ENCODE assay signal across 12 mouse cellular contexts in genomic region chr6:89012998-89013689, GRCm38 (mm10).
DNase-seq lines count a peak whose midpoint lies in the region; ATAC-seq and TF ChIP-seq lines count a peak whose summit lies in the region.
"Had no signal": no experiment of that assay in that cellular context is flagged by ENCODE, and none has a peak within 500 bp of the region (broad histone marks: within the 10 kb centered on the region; RNA-seq: fewer than 3 reads in every experiment).

No protein-coding gene starts in this region.

- H3K27me3 ChIP-seq in forebrain, embryonic 16.5 days (replicated peaks; ENCODE audit: control insufficient read depth, insufficient read depth, low read length), result peaks cover 20% of the 10 kb centered on the region
- 0 out of 2 replicates have a peak, but pooled peaks cover 3% of the 10 kb centered on the region for H3K27me3 ChIP-seq in midbrain, embryonic 13.5 days
- H3K27me3 ChIP-seq: limb, embryonic 15.5 days had no signal

- no peak overlapping the region for H3K4me2 ChIP-seq in forebrain, embryonic 16.5 days (ENCODE audit: low read length)
- 0 out of 2 replicates have a peak overlapping the region, but pooled peaks have one; percentile 5 for H3K4me2 ChIP-seq in midbrain, embryonic 13.5 days (replicated peaks)
- H3K4me2 ChIP-seq: embryonic facial prominence, embryonic 12.5 days; limb, embryonic 15.5 days had no signal

- no peak for TF ChIP-seq POLR2A in brain, embryonic 14.5 days (IDR thresholded peaks at IDR 0.05; ENCODE audit: borderline replicate concordance, extremely low read depth, insufficient read depth, insufficient read length, poor library complexity, severe bottlenecking)

- H3K9ac ChIP-seq in forebrain, embryonic 16.5 days (replicated peaks; ENCODE audit: low read depth, low read length), result no peak overlapping the region
- H3K9ac ChIP-seq in midbrain, embryonic 13.5 days (replicated peaks), result peak overlapping the region; percentile 28
- H3K9ac ChIP-seq: embryonic facial prominence, embryonic 12.5 days; limb, embryonic 15.5 days had no signal

- WGBS in forebrain, embryonic 16.5 days, result 11% methylated on average over 12 of the region's 12 CpGs
- WGBS in midbrain, embryonic 13.5 days, result 13% methylated on average over 12 of the region's 12 CpGs

- ATAC-seq in forebrain, embryonic 16.5 days, result peak; percentile 39
- peak; percentile 79 for ATAC-seq in midbrain, embryonic 13.5 days
- ATAC-seq: lung, postnatal 0 days had no signal

- no peaks in the 10 kb centered on the region for H3K36me3 ChIP-seq in forebrain, embryonic 16.5 days (ENCODE audit: control insufficient read depth, insufficient read depth)
- no peaks in the 10 kb centered on the region for H3K36me3 ChIP-seq in midbrain, embryonic 13.5 days
- H3K36me3 ChIP-seq: embryonic facial prominence, embryonic 12.5 days; limb, embryonic 15.5 days had no signal

- TF ChIP-seq CTCF in brain, embryonic 14.5 days (IDR thresholded peaks at IDR 0.05; ENCODE audit: borderline replicate concordance, extremely low read depth, insufficient read depth, insufficient read length), result no peak
- TF ChIP-seq CTCF in layer of hippocampus, adult 2 months (conservative IDR thresholded peaks at IDR 0.05), result no peak

- DNase-seq in cerebellum, postnatal 10 days, result peak; percentile 85 to 86
- DNase-seq in cerebellum, adult 9-10 months, result no peak
- peak; percentile 94 for DNase-seq in brain, embryonic 14.5 days (ENCODE audit: low read depth)
- no peak for DNase-seq in layer of hippocampus, adult 2 months (ENCODE audit: low spot score in 2 of 2)
- no peak for DNase-seq in heart, adult 9 months (ENCODE audit: low spot score in 2 of 2)
- DNase-seq in frontal cortex, postnatal 25 days (ENCODE audit: low spot score in 2 of 2), result no peak

- peaks cover 19% of the 10 kb centered on the region for H3K4me1 ChIP-seq in forebrain, embryonic 16.5 days (replicated peaks; ENCODE audit: control insufficient read depth, insufficient read depth, low read length)
- peaks cover 64% of the 10 kb centered on the region for H3K4me1 ChIP-seq in midbrain, embryonic 13.5 days (replicated peaks)

- H3K9me3 ChIP-seq in forebrain, embryonic 16.5 days (ENCODE audit: control insufficient read depth, low read length), result no peaks in the 10 kb centered on the region
- H3K9me3 ChIP-seq in midbrain, embryonic 13.5 days, result no peaks in the 10 kb centered on the region
- H3K9me3 ChIP-seq: embryonic facial prominence, embryonic 12.5 days; limb, embryonic 15.5 days had no signal

- no peak overlapping the region for H3K4me3 ChIP-seq in forebrain, embryonic 16.5 days (replicated peaks; ENCODE audit: low read length)
- H3K4me3 ChIP-seq in midbrain, embryonic 13.5 days (replicated peaks), result no peak overlapping the region
- H3K4me3 ChIP-seq in layer of hippocampus, adult 2 months, result no peak overlapping the region
- H3K4me3 ChIP-seq: embryonic facial prominence, embryonic 12.5 days; limb, embryonic 15.5 days; myocyte had no signal

- 0 out of 2 replicates have a peak overlapping the region, but pooled peaks have one; percentile 0 for H3K27ac ChIP-seq in forebrain, embryonic 16.5 days (ENCODE audit: low read length)
- H3K27ac ChIP-seq in midbrain, embryonic 13.5 days, result peak overlapping the region; percentile 94
- no peak overlapping the region for H3K27ac ChIP-seq in layer of hippocampus, adult 2 months
- H3K27ac ChIP-seq: embryonic facial prominence, embryonic 12.5 days; limb, embryonic 15.5 days had no signal

Comparison
In these comparisons a context has a peak if more than half of its experiments do, and no peak if none do; other contexts are left out.
1. DNase-seq: peak in cerebellum, postnatal 10 days (2 of 2) and brain, embryonic 14.5 days (single experiment); none in cerebellum, adult 9-10 months (single experiment), layer of hippocampus, adult 2 months (0 of 2), heart, adult 9 months (0 of 2) and frontal cortex, postnatal 25 days (0 of 2).